Mouse (Mus musculus): Measurements from ENCODE around the gene Myo6. TPM values are rescaled to one million over a fixed set of nuclear protein-coding genes. Genes with fewer than 3 reads are reported as not detected.
A peak's percentile ranks its signal among the peaks of the same experiment; 100 is the strongest.

The Myo6 gene
- polyA plus RNA-seq, 1 experiment from 2014 or later = 14.0 TPM

GRCm38 (mm10) chr9:80275053-80275771 is 110.4 kb downstream of the Myo6 start:
- Histone ChIP-seq H3K4me1 (replicated peaks; ENCODE audit: control insufficient read depth, insufficient read depth, low read length) (peaks cover 6% of the 10 kb centered on the region; the same call in 1 of the 2 replicates), H3K9ac (replicated peaks; ENCODE audit: low read depth, low read length) (no peak overlapping the region), H3K36me3 (ENCODE audit: control insufficient read depth, insufficient read depth) (no peaks in the 10 kb centered on the region), H3K27ac (ENCODE audit: low read length) (no peak overlapping the region), H3K27me3 (replicated peaks; ENCODE audit: control insufficient read depth, insufficient read depth, low read length) (no peaks in the 10 kb centered on the region), H3K9me3 (ENCODE audit: control insufficient read depth, low read length) (no peaks in the 10 kb centered on the region), H3K4me3 (replicated peaks; ENCODE audit: low read length) (no peak overlapping the region), H3K4me2 (ENCODE audit: low read length) (no peak overlapping the region)
- ATAC-seq = no peak
- WGBS = 87% methylated on average over 8 of the region's 8 CpGs

- no peak for ATAC-seq
- H3K27ac ChIP-seq (ENCODE audit: low read length) = no peak overlapping the region
- WGBS = 85% methylated on average over 1 of the region's 1 CpGs
These were observed 110.9 kb downstream of the Myo6 start for GRCm38 (mm10) chr9:80275772-80276134.

GRCm38 (mm10) chr9:80277157-80277556 is 112.3 kb downstream of the Myo6 start:
- Histone ChIP-seq H3K36me3 (ENCODE audit: control insufficient read depth, insufficient read depth) (no peaks in the 10 kb centered on the region), H3K9me3 (ENCODE audit: control insufficient read depth, low read length) (no peaks in the 10 kb centered on the region), H3K4me2 (ENCODE audit: low read length) (no peak overlapping the region), H3K4me3 (replicated peaks; ENCODE audit: low read length) (no peak overlapping the region), H3K27ac (ENCODE audit: low read length) (no peak overlapping the region), H3K9ac (replicated peaks; ENCODE audit: low read depth, low read length) (no peak overlapping the region), H3K27me3 (replicated peaks; ENCODE audit: control insufficient read depth, insufficient read depth, low read length) (no peaks in the 10 kb centered on the region), H3K4me1 (replicated peaks; ENCODE audit: control insufficient read depth, insufficient read depth, low read length) (peaks cover 6% of the 10 kb centered on the region; the same call in 1 of the 2 replicates)
- WGBS = 50% methylated on average over 2 of the region's 2 CpGs
- ATAC-seq = no peak

More at GRCm38 (mm10) chr9:80275772-80276134, 110.9 kb downstream of the Myo6 start:
- H3K36me3 ChIP-seq (ENCODE audit: control insufficient read depth, insufficient read depth) = no peaks in the 10 kb centered on the region
- H3K9ac ChIP-seq (replicated peaks; ENCODE audit: low read depth, low read length) = no peak overlapping the region
- no peak overlapping the region for H3K4me3 ChIP-seq (replicated peaks; ENCODE audit: low read length)
- no peaks in the 10 kb centered on the region for H3K27me3 ChIP-seq (replicated peaks; ENCODE audit: control insufficient read depth, insufficient read depth, low read length)
- no peak overlapping the region for H3K4me2 ChIP-seq (ENCODE audit: low read length)
- H3K9me3 ChIP-seq (ENCODE audit: control insufficient read depth, low read length) = no peaks in the 10 kb centered on the region
- H3K4me1 ChIP-seq (replicated peaks; ENCODE audit: control insufficient read depth, insufficient read depth, low read length) = peaks cover 6% of the 10 kb centered on the region; the same call in 1 of the 2 replicates

GRCm38 (mm10) chr9:80277770-80278169 is 112.9 kb downstream of the Myo6 start:
- Histone ChIP-seq H3K4me3 (replicated peaks; ENCODE audit: low read length) (no peak overlapping the region), H3K4me2 (ENCODE audit: low read length) (no peak overlapping the region), H3K9me3 (ENCODE audit: control insufficient read depth, low read length) (no peaks in the 10 kb centered on the region), H3K27ac (ENCODE audit: low read length) (no peak overlapping the region), H3K36me3 (ENCODE audit: control insufficient read depth, insufficient read depth) (no peaks in the 10 kb centered on the region), H3K27me3 (replicated peaks; ENCODE audit: control insufficient read depth, insufficient read depth, low read length) (no peaks in the 10 kb centered on the region), H3K4me1 (replicated peaks; ENCODE audit: control insufficient read depth, insufficient read depth, low read length) (peaks cover under 1% of the 10 kb centered on the region; the same call in 1 of the 2 replicates), H3K9ac (replicated peaks; ENCODE audit: low read depth, low read length) (no peak overlapping the region)
- ATAC-seq = no peak
- 81% methylated on average over 6 of the region's 6 CpGs for WGBS

GRCm38 (mm10) chr9:80280724-80281123 is 115.9 kb downstream of the Myo6 start:
- H3K9ac ChIP-seq (replicated peaks; ENCODE audit: low read depth, low read length) = no peak overlapping the region
- WGBS = 96% methylated on average over 1 of the region's 1 CpGs
- H3K4me1 ChIP-seq (replicated peaks; ENCODE audit: control insufficient read depth, insufficient read depth, low read length) = no peaks in the 10 kb centered on the region
- ATAC-seq = no peak
- no peaks in the 10 kb centered on the region for H3K27me3 ChIP-seq (replicated peaks; ENCODE audit: control insufficient read depth, insufficient read depth, low read length)
- no peaks in the 10 kb centered on the region for H3K9me3 ChIP-seq (ENCODE audit: control insufficient read depth, low read length)
- H3K27ac ChIP-seq (ENCODE audit: low read length) = no peak overlapping the region
- no peak overlapping the region for H3K4me3 ChIP-seq (replicated peaks; ENCODE audit: low read length)
- H3K4me2 ChIP-seq (ENCODE audit: low read length) = no peak overlapping the region
- no peaks in the 10 kb centered on the region for H3K36me3 ChIP-seq (ENCODE audit: control insufficient read depth, insufficient read depth)

- no peak for ATAC-seq
- H3K36me3 ChIP-seq (ENCODE audit: control insufficient read depth, insufficient read depth) = no peaks in the 10 kb centered on the region
- WGBS = 96% methylated on average over 3 of the region's 3 CpGs
- H3K27me3 ChIP-seq (replicated peaks; ENCODE audit: control insufficient read depth, insufficient read depth, low read length) = no peaks in the 10 kb centered on the region
- H3K4me1 ChIP-seq (replicated peaks; ENCODE audit: control insufficient read depth, insufficient read depth, low read length) = no peaks in the 10 kb centered on the region
- H3K27ac ChIP-seq (ENCODE audit: low read length) = no peak overlapping the region
- H3K4me3 ChIP-seq (replicated peaks; ENCODE audit: low read length) = no peak overlapping the region
- no peak overlapping the region for H3K4me2 ChIP-seq (ENCODE audit: low read length)
- no peak overlapping the region for H3K9ac ChIP-seq (replicated peaks; ENCODE audit: low read depth, low read length)
- no peaks in the 10 kb centered on the region for H3K9me3 ChIP-seq (ENCODE audit: control insufficient read depth, low read length)
These were observed 117.6 kb downstream of the Myo6 start for GRCm38 (mm10) chr9:80282426-80282825.

- Histone ChIP-seq H3K36me3 (ENCODE audit: control insufficient read depth, insufficient read depth) (no peaks in the 10 kb centered on the region), H3K4me3 (replicated peaks; ENCODE audit: low read length) (no peak overlapping the region), H3K9ac (replicated peaks; ENCODE audit: low read depth, low read length) (no peak overlapping the region), H3K27me3 (replicated peaks; ENCODE audit: control insufficient read depth, insufficient read depth, low read length) (no peaks in the 10 kb centered on the region), H3K9me3 (ENCODE audit: control insufficient read depth, low read length) (no peaks in the 10 kb centered on the region), H3K27ac (ENCODE audit: low read length) (no peak overlapping the region), H3K4me2 (ENCODE audit: low read length) (no peak overlapping the region), H3K4me1 (replicated peaks; ENCODE audit: control insufficient read depth, insufficient read depth, low read length) (no peaks in the 10 kb centered on the region)
- WGBS = 88% methylated on average over 2 of the region's 2 CpGs
- no peak for ATAC-seq
These were observed 119.8 kb downstream of the Myo6 start for GRCm38 (mm10) chr9:80284539-80285174.

GRCm38 (mm10) chr9:80286845-80287244 is 122.0 kb downstream of the Myo6 start:
- Histone ChIP-seq H3K36me3 (ENCODE audit: control insufficient read depth, insufficient read depth) (no peaks in the 10 kb centered on the region), H3K9ac (replicated peaks; ENCODE audit: low read depth, low read length) (no peak overlapping the region), H3K4me3 (replicated peaks; ENCODE audit: low read length) (no peak overlapping the region), H3K4me1 (replicated peaks; ENCODE audit: control insufficient read depth, insufficient read depth, low read length) (no peaks in the 10 kb centered on the region), H3K27me3 (replicated peaks; ENCODE audit: control insufficient read depth, insufficient read depth, low read length) (no peaks in the 10 kb centered on the region), H3K27ac (ENCODE audit: low read length) (no peak overlapping the region), H3K9me3 (ENCODE audit: control insufficient read depth, low read length) (no peaks in the 10 kb centered on the region), H3K4me2 (ENCODE audit: low read length) (no peak overlapping the region)
- 79% methylated on average over 7 of the region's 7 CpGs for WGBS
- ATAC-seq = no peak

GRCm38 (mm10) chr9:80293056-80293584 is 128.3 kb downstream of the Myo6 start:
- Histone ChIP-seq H3K9ac (replicated peaks; ENCODE audit: low read depth, low read length) (no peak overlapping the region), H3K36me3 (ENCODE audit: control insufficient read depth, insufficient read depth) (no peaks in the 10 kb centered on the region), H3K27ac (ENCODE audit: low read length) (no peak overlapping the region), H3K9me3 (ENCODE audit: control insufficient read depth, low read length) (no peaks in the 10 kb centered on the region), H3K4me1 (replicated peaks; ENCODE audit: control insufficient read depth, insufficient read depth, low read length) (no peaks in the 10 kb centered on the region), H3K27me3 (replicated peaks; ENCODE audit: control insufficient read depth, insufficient read depth, low read length) (no peaks in the 10 kb centered on the region), H3K4me2 (ENCODE audit: low read length) (no peak overlapping the region), H3K4me3 (replicated peaks; ENCODE audit: low read length) (no peak overlapping the region)
- peak; percentile 47 for ATAC-seq
- 52% methylated on average over 2 of the region's 2 CpGs for WGBS
